Mouse (Mus musculus): ENCODE results near the gene Hps6.

Hps6 gene

GRCm38 (mm10) chr19:46045696-46046311 lies 42.5 kb downstream of the Hps6 start:
- peak; percentile 69 to 73 for DNase-seq

GRCm38 (mm10) chr19:46046621-46047025 lies 43.3 kb downstream of the Hps6 start:
- peak in 1 of 2 experiments; percentile 39 for DNase-seq

- no peak for DNase-seq
Observed at GRCm38 (mm10) chr19:46047426-46047825, 44.1 kb downstream of the Hps6 start.

GRCm38 (mm10) chr19:46049129-46049528 lies 45.8 kb downstream of the Hps6 start:
- DNase-seq: no peak

GRCm38 (mm10) chr19:46050462-46050861 lies 47.2 kb downstream of the Hps6 start:
- DNase-seq: no peak
